Mouse (Mus musculus) olfactory bulb, adult 2 months (tissue): Measurements from ENCODE around the gene Vmn1r80. TPM values are rescaled to one million over a fixed set of nuclear protein-coding genes. Genes with fewer than 3 reads are reported as not detected.
"Not testable (repeated sequence)": the region's sequence is repeated elsewhere in the genome, so short reads cannot be mapped to it uniquely, and the experiment has no call there.

Source experiments
- H3K27ac ChIP-seq: fragments of 200-500 bp; 2 replicates; pipeline ENCODE4 v1.5.1; 2012; ENCODE audit warnings: low read depth, low read length; ENCODE audit not compliant: insufficient read depth
- H3K4me1 ChIP-seq: fragments of 200-500 bp; 2 replicates; pipeline ENCODE4 v1.6.1; 2012; ENCODE audit warnings: low read length; ENCODE audit not compliant: control insufficient read depth, insufficient read depth
- H3K4me3 ChIP-seq: fragments of 200-500 bp; 2 replicates; pipeline ENCODE4 v1.5.1; 2012; ENCODE audit warnings: mild to moderate bottlenecking, low read depth, low read length, moderate library complexity; ENCODE audit not compliant: insufficient read depth
- CTCF ChIP-seq: fragments of 200-500 bp; IDR thresholded peaks from 2 replicates; pipeline ENCODE4 v1.5.1; 2012; ENCODE audit warnings: low read depth, mild to moderate bottlenecking, low read length, moderate library complexity; ENCODE audit not compliant: insufficient read depth
- POLR2A ChIP-seq: fragments of 200-500 bp; IDR thresholded peaks from 2 replicates; pipeline ENCODE4 v1.6.1; 2012; ENCODE audit warnings: mild to moderate bottlenecking, low read depth, low read length, moderate library complexity; ENCODE audit not compliant: insufficient read depth
- WGBS: fragments of 180-500 bp; shearing (Covaris S2); methylation state at CpG from one replicate; pipeline ENCODE4 v1.1.7; 2018; 5-methylcytosine and 5-hydroxymethylcytosine counted together
- polyA plus RNA-seq: library from polyadenylated mRNA; stranded (reverse); fragments of >200 nt; gene quantifications from 2 replicates; pipeline ENCODE4 v1.2.4, GENCODE M21; 2012; ENCODE audit warnings: low replicate concordance; ENCODE audit not compliant: missing spikeins, insufficient read depth, insufficient read length

Gene Vmn1r80
- not detected in 2 replicates for polyA plus RNA-seq

DNA sequence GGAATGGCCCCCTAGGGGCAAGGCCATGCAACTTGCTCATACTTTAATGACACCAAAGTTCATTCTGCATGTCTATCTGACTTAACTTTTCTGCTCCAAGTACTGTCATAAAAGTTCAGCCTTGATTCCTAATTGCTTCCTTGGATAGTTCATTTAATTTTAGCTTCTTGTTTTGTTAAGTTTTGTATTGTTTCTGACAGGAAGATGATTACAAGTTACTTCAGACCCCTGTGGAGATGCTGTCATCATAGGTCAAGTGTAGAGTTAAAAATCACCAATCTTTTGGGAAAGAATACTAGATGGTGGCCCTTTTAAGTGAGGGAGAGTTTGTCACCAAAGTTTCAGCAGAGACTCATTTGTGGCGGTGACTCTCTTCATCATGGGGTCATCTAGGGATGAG, at the start of gene Vmn1r80:
Vmn1r80 (plus strand) TSS at position 301 of the 400 bp plus-strand sequence.
- TF ChIP-seq CTCF = no peak
- no peak for TF ChIP-seq POLR2A
- no peaks in the 10 kb centered on the region for H3K4me1 ChIP-seq
- no peak within 1 kb of the TSS for H3K4me3 ChIP-seq
- 97% methylated on average over 1 of the region's 1 CpGs for WGBS
- H3K27ac ChIP-seq = no peak within 1 kb of the TSS

DNA sequence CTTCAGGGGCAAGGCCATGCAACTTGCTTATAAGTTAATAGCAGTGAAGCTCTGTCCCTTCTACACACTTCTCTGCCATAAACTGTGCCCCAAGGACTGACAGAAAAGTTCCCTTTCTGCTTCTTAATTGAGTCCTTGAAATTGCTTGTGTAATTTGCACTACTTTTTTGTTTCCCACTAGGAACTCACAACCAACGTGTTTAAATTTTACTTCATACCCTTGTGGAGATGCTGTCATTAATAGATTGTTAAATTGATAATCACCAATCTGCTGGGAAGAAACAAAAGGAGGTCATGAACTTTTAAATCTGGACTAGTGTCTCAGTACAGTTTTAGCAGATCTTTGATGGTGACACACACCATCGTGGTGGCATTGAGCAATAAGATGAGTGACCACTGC, 39.1 kb upstream of the Vmn1r80 start, which contains the start of gene Vmn1r78:
Vmn1r78 (plus strand) TSS at position 301 of the 400 bp plus-strand sequence.
- H3K4me1 ChIP-seq = no peaks in the 10 kb centered on the region
- TF ChIP-seq CTCF (no peak), POLR2A (no peak)
- H3K4me3 ChIP-seq = no peak within 1 kb of the TSS
- H3K27ac ChIP-seq = no peak within 1 kb of the TSS
- WGBS = 54% methylated on average over 2 of the region's 2 CpGs

DNA sequence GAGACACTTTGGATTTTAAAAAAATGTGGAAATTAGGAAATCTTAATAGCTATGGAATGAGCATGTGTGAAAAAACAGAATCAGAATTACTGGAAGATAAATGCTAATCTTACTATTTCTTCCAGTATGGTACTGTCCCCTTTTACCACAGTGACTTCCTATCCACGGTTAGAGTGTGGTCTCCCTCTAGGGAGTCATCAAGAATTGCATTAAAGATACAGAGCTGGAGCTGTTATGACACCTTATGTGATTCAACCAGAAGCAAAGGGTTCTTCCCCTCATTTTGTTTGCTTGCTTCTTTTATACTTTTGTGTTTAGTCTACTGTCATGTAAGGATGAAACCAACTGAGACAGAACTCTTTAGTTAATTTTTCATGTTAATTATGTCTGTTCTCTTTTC, 32.6 kb upstream of the Vmn1r80 start:
- H3K4me1 ChIP-seq, H3K4me3 ChIP-seq, H3K27ac ChIP-seq: not testable (repeated sequence)
- WGBS = 47% methylated on average over 1 of the region's 1 CpGs

DNA sequence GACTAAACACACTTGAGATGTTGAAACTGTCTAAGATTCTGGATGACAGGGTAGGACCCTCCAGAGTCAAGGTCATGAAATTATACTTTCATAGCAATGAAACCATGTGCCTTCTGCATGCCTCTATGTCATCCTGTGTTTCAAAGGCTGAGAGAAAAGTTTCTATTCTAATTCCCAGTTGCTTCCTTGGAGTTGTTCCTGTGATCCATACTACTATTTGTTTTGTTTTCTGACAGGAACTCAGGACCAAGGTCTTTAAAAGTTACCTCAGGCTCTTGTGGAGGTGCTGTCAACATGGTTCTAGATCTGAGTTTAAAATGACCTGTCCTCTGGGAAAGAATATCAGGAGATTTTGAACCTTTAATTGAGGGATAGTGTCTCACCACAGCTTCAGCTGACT, 18.1 kb upstream of the Vmn1r80 start, which contains the start of gene Vmn1r79:
Vmn1r79 (plus strand) TSS at position 301 of the 400 bp plus-strand sequence.
- not testable (repeated sequence) for H3K27ac ChIP-seq, H3K4me3 ChIP-seq, H3K4me1 ChIP-seq

DNA sequence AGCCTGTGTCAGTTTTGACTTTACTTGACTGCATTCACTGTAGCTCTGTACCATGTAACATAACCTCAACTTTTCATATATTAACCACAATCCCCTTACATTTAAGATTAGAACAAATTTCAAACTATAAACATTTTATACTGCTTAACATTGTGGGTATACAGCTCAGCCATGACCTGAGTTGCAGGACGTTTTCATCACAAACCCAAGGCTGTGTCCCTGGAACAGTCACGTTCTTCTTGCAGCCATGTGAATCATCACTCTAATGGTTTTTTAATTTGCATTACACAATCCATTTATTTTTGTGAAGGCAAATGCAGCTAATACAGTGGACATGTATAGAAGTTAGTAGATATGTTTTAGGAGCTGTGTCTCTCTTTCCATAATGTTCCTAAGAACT, 16.2 kb upstream of the Vmn1r80 start:
- WGBS = 62% methylated on average over 2 of the region's 2 CpGs
- not testable (repeated sequence) for H3K4me3 ChIP-seq, H3K27ac ChIP-seq, H3K4me1 ChIP-seq

DNA sequence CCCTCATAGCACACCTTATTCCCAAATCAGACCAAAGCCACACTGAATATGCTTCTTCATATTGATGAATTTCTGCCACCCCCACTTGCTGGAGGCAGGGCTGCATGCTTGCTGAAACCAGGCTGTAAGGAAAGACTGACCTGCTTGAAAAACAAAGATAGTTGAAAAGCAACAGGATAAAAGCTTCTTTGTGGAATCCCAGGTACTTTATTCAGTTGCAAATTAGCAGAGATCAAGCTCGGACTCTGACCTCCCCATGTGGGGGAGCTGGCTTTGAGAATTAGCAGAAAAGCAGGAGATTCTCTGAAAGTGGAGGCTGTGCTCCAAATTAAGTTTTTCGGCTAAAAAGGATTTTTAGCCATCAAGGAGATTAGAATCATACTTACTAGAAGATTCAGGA, 15.1 kb downstream of the Vmn1r80 start:
- WGBS = 60% methylated on average over 2 of the region's 2 CpGs

More for the DNA sequence above, 15.1 kb downstream of the Vmn1r80 start:
- Histone ChIP-seq H3K4me1 (no peaks in the 10 kb centered on the region), H3K4me3 (no peak overlapping the region), H3K27ac (no peak overlapping the region)
- TF ChIP-seq CTCF (no peak), POLR2A (no peak)

Other genes starting within 250 kb of the Vmn1r80 start
- not detected in 2 replicates for gene Vmn1r77, start 152.5 kb upstream of the Vmn1r80 start, polyA plus RNA-seq
- gene Vmn1r78, start 39.0 kb upstream of the Vmn1r80 start, polyA plus RNA-seq = not detected in 2 replicates
- gene Vmn1r79, start 18.0 kb upstream of the Vmn1r80 start, polyA plus RNA-seq = not detected in 2 replicates
- gene Vmn1r81, start 79.0 kb downstream of the Vmn1r80 start, polyA plus RNA-seq = not detected in 2 replicates
- not detected in 2 replicates for gene Vmn1r82, start 111.1 kb downstream of the Vmn1r80 start, polyA plus RNA-seq
- not detected in 2 replicates for gene Vmn1r83, start 140.2 kb downstream of the Vmn1r80 start, polyA plus RNA-seq
- not detected in 2 replicates for gene Vmn1r84, start 180.0 kb downstream of the Vmn1r80 start, polyA plus RNA-seq
- gene Zfp551, start 233.5 kb downstream of the Vmn1r80 start, polyA plus RNA-seq = not detected in 2 replicates